Mouse (Mus musculus) c-Kit-negative CD71-positive TER-119-positive erythroid progenitor cells, embryonic 14.5 days (primary cell): ENCODE results near the gene Cops7a.
A peak's percentile ranks its signal among the peaks of the same experiment; 100 is the strongest.

Experiments used
- DNase-seq: peaks from one replicate; pipeline ENCODE4 v3.0.0-alpha.2; 2013; ENCODE audit warnings: low read depth, low spot score

Cops7a gene

DNA sequence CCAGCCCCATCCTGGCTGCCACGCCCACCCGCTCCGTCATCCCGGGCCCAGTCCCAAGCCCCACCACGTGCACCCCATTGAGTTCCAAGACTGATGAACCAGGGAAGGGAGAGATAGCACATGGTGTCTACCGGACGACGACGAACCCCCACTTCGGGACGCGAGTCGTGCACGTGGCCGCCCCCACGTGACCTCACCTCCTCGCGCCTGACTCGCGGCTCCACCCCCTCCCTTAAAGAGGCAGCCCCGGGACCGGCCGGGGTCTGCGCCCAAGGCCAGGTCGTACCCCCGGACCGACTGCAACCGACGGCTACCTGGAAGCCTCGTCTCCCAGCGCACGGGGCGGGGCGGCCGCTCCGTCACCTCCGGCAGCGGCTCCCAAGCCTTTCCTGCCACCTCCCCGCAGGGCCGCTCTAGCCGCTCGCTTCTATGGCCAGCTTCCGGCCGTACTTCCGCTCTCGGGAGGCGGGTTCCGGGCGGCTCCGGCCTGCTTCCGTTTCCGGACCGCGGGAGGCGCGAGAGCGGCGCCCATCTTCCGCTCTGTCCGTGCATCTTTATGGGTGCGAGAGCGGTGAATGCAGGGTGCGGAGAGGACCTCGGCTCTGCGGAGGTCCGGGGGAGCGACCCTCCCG lies at the start of gene Cops7a:
Gene Cops7a (minus strand): TSS at position 451 of the 632 bp plus-strand sequence.
- peak; percentile 83 for DNase-seq

DNA sequence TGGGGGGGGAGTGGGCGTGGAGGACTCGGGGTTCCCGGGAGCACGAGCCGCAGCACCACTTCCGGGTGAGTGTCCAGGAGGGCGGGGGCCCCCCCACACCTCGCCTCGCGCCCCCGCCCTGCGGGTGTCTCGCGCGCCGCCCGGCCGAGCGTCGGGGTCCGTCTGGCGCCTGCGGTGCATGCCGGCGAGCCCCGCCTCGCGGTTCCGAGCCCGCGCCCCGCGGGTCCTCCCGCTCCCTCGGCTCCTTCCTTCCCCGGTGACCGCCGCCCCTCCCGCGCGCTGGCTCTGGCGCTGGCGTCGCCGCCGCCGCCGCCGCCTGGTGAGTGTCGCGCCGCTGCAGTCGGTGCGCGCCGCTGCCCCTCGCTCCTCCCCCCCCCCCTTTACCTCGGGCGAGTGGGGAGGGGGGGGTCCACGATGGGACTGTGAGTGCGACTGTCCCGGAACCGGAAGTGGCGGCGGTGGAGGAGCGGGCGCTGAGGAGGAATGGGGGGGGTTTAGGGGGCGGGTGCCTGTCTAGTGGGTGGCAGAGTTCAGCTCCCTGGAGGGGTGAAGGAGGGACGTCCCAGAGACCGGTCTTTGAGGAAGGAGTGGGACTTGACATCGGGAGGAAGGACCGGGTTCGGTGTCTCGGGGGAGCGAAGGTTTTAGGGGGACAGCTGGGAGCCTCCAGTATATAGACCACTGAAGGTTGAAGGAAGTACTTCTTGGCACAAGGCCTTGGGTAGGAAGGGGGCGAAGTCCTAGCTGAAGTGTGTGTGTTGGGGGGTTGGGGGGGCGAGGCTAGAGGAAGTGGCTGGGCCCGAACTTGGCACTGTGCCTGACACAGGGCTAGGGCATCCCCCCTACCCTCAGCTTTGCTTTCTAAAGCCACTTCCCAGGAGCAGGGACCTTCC lies 44.1 kb upstream of the Cops7a start:
- DNase-seq, result peak; percentile 49

DNA sequence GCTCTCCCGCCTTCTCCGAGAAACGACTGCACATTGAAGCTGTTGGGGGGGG lies 43.6 kb upstream of the Cops7a start, which contains the start of gene Zfp384:
Gene Zfp384 (plus strand): TSS at position 17 of the 52 bp plus-strand sequence.
- DNase-seq, result no peak

DNA sequence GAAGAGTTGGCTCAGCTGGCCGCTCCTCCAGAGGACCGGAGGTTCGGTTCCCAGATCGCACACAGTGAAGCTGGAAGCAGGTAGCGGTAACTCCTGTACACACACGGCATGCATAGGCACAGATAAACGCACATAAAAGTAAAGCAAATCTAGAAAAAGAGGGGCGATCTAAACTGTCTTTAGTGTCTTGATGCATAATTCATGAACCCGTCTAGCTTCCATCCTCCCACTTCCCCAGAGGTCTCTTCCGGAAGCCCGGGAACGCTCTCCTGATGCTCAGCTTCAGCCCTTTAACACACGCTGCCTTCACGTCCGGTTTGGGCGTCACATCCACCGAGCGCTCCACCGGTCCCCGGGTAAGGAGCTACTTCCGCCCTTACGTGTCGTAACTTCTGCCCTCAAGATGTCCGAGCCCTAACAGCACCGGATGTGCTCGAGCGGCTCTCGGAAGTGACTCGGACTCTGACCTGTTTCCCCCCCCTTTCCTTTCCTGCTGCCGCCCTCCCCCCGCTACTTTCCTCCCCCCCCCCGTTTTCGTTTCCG lies 43.3 kb upstream of the Cops7a start:
- peak; percentile 83 for DNase-seq

DNA sequence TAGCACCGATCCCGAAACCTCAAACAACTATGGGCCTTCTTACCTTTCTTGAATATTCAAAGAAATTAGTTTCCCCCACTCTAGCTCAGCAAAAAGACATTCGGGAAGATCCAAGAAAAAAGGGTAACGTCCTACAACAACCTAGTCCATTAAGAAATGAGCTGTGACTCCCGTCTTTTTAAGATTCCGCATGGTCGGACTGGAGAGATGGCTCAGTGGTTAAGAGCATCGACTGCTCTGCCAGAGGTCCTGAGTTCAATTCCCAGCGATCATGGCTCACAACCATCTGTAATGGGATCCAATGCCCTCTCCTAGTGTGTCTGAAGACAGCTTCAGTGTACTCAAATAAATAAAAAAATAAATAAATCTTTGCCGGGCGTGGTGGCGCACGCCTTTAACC lies 42.7 kb upstream of the Cops7a start:
- DNase-seq, result no peak

DNA sequence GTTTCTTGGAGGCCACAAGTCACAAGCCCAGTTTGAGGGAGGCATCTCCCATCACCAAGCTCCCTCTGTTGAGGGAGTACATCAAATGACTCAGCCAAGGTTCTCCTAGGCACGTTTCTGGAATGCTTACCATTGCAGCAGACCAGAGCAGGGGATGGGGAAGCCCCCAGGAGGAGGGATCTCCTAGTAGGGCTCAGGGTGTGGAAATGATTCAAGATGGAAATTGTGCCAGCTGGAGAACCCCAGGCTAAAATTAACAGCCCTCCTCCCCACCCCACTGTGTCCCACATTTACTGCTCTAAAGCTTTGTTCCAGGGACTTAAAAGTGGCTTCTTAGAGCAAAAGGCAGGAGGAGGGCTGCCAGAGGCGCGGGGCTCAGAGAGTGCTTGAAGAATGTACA lies 39.7 kb upstream of the Cops7a start:
- DNase-seq, result no peak

DNA sequence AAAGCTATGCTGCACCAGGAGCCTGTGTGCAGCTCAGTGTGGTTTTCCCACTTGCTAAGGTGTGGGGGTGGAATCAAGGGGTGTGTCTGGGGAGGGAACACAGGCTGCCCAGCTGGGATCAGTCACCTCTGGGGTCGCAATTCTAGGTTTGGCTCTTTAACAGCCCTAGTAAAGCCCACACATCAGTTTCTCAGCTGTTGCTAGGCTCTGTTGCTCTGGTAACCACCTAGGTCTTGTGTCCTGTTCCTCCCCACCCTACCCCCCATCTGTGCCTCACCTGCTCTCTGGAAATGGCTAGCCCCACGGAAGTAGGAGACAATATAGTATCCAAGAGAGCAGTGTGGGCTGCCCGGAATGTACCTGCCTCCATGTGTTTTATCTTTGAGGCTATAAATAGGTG lies 38.4 kb upstream of the Cops7a start:
- no peak for DNase-seq

DNA sequence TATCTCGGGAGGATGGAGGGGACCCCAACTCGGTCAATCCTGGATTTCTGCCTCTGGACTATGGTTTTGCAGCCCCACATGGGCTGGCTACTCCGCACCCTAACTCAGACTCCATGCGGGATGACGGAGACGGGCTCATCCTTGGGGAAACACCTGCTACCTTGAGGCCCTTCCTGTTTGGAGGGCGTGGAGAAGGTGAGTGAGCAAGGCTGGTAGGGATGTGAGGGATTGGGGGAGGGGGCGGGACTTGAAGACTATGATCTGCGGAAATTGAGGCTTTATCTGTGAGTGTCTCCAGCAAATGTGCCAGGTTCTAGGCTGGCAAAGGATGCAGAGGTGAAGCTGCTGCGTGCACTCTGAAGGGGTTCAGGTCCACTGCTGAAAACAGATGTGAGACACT lies 34.2 kb upstream of the Cops7a start:
- no peak for DNase-seq

DNA sequence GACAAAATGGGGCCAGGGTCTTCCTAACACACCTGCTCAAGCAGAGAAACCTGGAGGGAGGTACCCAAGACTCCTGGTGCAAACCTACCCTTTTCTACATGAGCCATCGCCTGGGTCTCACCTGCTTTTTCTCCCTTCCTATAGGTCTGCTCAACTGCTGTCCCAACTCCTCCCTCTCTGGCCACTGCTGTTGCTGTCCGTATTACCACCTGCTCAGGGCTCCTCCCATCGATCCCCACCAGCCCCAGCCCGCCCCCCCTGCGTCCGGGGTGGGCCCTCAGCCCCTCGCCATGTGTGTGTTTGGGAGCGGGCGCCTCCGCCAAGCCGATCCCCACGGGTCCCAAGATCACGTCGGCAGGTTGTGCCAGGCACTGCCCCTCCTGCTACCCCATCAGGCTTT lies 33.8 kb upstream of the Cops7a start:
- no peak for DNase-seq

DNA sequence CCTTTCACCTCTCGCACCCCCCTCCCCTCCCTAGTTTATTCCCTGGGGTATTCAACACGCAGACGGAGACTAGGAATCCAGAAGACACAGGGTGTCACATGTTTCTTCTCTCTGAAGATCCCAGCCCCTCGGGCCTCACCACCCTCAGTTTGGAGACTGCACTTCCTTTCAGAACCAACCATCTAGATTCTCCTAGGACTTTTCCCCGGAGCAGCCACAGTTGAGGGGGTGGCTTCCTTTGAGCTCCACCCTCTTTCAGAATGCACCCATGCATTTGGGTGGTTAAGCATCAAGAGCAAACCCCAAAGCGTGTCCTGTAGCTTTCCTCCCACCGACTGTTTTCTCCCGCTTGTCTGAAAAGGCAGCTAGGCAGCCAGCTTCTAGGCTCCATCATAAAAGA lies 32.7 kb upstream of the Cops7a start:
- DNase-seq, result no peak

DNA sequence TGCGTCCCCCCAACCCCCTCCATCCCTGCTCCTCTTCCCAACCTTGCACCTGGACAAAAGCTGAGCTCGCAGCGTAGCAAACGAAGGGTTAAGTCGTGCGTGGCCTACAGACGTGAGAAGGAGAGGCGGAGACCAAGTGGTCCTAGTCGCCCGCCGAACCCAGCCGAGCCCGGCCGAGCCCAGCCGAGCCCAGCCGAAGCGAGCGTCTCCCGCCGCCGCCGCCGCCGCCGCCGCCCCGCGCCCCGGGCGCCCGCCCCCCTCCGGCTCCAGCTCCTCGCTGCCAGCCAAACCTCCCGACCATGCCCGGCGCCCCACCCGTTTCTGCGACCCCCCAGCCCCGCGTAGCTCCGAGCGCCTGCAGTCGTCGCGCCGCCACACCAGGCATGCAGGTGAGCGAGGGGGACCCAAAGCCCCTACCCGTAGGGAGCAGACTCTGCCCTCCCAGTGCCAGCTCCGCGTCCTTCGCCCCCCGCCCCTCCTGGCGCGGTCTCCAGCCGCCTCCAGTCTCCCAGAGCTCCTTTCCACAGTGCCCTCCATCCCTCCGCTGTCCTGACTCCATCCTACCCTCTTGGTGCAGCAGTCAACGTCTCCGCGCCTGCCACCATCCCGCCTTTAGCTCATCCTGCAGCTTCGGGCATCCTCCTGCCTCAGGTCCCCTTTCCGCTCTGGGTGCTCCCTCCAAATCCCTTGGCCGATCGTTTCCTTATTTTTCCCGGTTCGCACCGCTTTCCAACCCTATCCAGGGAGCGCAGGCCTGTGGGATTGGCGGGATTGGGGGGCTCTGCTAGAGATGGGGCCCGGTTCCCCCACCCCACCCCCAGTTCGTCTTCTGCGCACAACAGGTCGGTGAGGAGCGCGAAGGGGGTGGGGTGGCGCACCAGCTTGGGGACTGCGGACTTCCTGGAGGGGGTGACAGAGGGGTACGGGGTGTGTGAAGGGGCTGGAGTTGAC lies 31.5 kb upstream of the Cops7a start, which contains the start of gene Pianp:
Gene Pianp (plus strand): TSS at position 144 of the 951 bp plus-strand sequence.
- DNase-seq, result no peak

DNA sequence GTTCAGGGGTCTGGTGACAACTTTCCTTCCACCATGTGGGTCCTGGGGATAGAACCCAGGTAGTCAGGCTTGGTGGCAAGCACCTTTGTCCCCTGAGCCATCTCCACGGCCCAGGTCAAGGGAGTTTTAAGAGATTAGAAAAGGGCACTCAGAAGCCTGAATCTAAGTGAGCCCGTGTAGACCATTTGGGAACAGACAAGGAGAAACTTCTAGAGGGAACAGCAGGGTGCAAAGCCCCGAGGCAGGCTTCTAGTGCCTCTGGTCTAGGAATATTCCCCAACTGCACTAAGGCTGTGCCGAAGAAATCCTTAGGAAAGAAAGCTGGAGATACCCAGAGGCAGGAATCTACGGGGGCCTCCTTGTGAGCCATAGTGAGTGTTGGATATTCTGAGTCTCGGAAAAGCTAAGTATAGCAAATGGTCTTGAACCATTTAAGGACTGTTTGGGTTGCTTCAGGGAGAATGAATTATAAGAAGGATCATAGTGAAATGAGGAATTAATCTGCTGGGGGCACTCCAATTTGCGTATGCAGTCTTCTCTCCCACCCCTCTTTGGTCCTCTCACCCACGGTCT lies 30.6 kb upstream of the Cops7a start:
- DNase-seq, result no peak

DNA sequence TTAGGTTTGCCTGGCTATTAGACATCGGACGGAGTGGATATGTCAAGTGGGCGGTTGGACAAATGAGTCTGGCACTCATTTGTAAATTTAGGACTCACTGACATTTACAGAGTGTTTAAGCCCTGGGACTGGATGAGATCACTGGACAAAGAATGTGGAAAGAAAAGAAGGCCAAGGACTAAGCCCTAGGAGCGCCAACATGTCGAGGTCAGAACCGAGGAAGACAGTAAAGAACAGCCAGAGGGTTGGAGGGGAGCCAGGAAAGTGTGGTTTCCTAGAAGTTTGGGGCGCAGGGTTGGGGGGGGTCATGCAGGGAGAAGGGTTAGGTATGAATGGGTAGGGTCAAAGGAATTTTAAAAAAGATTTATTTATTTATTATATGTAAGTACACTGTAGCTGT lies 29.9 kb upstream of the Cops7a start:
- no peak for DNase-seq

DNA sequence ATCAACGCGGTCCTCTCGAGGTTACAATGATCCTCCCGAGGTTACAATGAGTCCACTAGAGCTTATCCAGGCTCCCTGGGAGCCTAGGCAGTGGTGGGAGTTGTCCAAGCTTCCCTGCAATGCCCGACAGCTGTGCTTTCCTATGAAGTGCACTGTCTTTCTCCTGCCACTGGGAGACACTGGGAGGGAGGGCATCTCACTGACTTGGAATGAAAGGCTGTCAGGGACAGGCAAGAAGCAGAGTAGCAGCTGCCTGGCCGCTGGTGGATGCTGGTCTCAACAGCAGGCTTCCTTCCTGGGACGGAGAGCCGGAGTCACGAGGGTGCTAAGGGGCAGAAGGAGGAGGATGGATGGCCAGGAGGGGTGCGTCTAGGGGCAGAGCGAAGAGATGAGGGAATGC lies 28.5 kb upstream of the Cops7a start:
- no peak for DNase-seq

DNA sequence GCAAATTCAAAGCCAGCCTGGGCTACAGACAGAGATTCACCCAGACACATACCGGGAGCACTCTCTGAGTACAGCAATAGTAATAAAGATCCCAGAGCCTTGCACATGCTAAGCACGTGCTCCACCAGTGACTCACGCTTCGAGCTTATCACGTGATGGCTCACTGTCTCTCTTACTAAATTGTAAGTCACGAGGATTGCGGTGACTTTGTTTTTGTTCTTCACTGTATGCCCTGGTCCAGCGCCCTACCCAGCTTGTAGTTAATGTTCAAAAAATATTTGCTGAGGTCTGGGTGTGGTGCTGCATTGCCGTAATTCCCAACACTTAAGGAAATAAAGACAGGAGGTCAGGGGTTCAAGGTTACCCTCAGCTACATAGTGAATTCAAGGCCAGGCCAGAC lies 28.0 kb upstream of the Cops7a start:
- DNase-seq, result no peak

DNA sequence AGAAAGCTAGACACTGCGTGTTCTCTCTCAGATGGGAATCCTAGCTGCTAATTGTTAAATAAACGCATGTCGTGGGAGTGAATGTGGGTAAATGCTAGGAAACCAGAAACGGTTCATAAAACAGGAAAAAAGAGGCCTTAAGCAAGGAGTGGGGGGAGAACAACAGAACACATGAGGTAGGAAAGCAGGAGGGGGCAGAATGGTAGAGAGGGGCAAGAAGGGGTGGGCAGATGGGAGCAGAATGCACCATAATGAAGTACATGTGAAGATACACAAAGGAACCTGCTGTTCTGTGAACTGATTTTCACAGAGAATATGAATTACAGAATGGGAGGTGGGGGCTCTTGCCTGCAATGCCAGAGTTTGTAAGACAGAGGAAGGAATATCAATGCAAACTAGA lies 26.9 kb upstream of the Cops7a start:
- no peak for DNase-seq

DNA sequence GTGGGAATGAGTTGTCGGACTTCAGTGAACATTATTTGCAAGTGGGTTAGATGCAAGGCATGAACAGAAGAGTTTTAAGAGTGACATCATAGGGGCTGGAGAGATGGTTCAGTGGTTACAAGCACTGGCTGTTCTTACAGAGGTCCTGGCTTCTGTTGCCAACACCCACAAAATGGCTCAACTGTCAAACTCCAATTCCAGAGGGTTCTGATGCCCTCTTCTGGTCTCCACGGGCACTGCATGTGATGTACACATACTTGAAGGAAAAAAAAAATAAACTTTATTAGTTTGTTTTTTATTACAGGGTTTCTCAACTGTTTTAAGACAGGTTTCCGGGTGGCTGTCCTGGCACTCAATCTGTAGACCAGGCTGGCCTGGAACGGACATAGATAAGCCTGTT lies 2.4 kb upstream of the Cops7a start:
- no peak for DNase-seq

DNA sequence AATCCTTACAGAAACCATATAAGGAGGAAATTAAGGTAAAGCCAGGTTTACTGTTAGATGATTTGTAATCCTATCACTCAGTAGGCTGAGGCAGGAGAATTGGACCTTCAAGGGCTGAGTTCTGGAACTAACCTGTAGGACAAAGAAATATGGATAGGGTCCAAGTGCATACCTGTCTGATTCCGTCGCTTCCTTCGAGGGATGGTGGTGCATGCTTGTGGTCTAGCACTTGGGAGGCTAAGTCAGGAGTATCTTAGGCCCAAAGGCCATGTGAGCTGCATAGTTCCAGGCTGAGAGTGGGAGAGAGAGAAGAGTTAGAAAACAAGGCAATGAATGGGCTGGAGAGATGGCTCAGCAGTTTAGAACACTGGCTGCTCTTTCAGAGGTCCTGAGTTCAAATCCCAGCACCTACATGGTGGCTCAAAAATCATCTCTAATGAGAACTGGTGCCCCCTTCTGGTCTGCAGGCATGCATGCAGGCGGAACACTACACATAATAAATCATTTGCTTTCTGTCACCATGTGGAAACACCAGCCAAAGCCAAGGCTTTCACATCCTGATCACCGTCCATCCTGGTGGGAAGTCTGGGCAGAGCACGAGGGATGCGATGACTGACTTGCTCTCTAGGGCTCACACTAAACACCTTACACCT lies 1.3 kb upstream of the Cops7a start:
- DNase-seq, result no peak

DNA sequence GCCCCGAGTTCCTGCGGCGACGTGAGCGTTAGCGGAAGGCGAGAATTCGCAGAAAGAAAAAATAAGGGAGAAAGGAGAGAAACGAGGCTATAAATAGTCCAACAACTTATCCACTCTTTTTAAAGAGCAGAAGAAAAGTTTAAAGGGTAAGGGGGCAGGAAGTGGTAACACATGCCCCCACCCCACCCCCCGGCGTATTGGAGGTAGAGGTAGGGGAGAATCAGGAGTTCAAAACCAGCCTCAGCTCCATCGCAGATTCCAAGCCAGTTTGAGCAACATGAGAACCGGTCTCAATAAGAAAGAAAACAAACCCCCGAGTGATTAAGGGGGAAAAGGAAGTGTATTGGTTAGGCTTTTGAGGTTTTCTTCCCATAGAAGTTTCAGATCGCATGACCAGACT lies 409 bp upstream of the Cops7a start:
- DNase-seq, result no peak

DNA sequence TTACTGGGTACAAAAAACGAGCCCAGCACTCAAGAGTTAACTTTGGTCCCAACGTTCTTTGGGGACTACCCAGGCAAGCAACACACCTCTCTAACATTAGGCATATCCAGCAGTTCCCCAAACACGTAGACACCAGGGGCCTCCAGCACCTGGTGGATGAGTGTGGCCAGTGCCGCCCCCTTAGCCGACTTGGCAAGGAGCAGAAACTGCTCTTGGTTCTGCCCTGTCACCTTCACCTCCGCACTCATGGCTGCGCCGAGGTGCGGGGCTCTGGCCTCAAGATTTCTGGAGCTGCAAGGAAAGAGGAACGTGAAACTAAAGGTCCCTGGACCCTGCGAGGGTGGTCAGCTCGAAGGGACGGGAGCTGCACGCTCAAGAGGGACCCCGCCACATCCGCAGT lies 700 bp downstream of the Cops7a start:
- no peak for DNase-seq

DNA sequence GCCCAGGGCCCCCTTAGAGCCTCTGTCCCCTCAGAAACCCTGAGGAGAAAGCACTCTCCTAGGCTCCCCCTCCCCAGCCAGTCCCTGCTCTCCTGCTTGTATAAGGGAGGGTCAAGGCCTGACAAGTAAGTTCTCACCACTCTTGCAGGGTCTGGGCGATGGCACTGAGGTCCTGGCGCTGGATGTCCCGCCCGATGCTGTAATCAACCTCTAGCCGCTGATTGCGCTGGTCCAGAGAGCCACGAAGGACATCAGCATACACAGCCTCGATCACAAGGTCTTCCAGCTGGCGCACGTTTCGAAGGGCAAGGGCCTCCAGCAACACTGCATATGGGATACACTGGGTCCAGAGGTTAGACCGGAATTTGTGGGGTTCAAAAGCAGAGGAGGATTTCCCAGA lies 4.3 kb downstream of the Cops7a start:
- no peak for DNase-seq

DNA sequence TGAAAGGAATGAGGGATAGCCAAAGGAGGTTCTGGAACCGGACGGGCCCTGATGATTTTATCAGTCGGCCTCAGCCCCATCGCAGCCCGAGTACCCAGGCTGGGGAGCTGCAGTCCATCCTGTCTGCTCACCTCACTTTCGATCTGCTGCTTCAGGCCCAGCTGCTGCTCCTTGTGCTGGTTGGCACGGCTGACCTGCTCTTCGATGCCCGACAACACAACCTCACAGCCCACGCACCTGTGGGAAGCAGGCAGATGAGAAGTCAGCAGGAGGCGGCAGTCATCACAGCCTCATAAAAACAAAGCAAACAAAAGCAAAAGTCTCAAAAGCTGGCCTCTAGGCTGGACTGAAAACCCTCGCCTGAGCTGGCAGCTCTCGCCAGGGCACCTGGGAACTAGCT lies 5.4 kb downstream of the Cops7a start:
- DNase-seq, result no peak
